14 mouse cellular contexts compared by ENCODE assay signal in genomic region chr5:115492711-115493335, GRCm38 (mm10). TPM values are rescaled to one million over a fixed set of nuclear protein-coding genes. Genes with fewer than 3 reads are reported as not detected.
DNase-seq lines count a peak whose midpoint lies in the region; ATAC-seq and TF ChIP-seq lines count a peak whose summit lies in the region.
"Had no signal": no experiment of that assay in that cellular context is flagged by ENCODE, and none has a peak within 500 bp of the region (broad histone marks: within the 10 kb centered on the region; RNA-seq: fewer than 3 reads in every experiment).

No protein-coding gene starts in this region.

- H3K4me2 ChIP-seq in lung, postnatal 0 days (replicated peaks; ENCODE audit: low read depth, low read length), result no peak overlapping the region
- H3K4me2 ChIP-seq in embryonic facial prominence, embryonic 15.5 days (replicated peaks), result no peak overlapping the region
- H3K4me2 ChIP-seq in forebrain, embryonic 15.5 days (replicated peaks), result no peak overlapping the region

- H3K27me3 ChIP-seq in lung, postnatal 0 days (replicated peaks; ENCODE audit: insufficient read depth, low read length), result no peaks in the 10 kb centered on the region
- no peaks in the 10 kb centered on the region for H3K27me3 ChIP-seq in embryonic facial prominence, embryonic 15.5 days
- 0 out of 2 replicates have a peak, but pooled peaks cover 5% of the 10 kb centered on the region for H3K27me3 ChIP-seq in forebrain, embryonic 10.5 days (ENCODE audit: poor library complexity, severe bottlenecking)
- no peaks in the 10 kb centered on the region for H3K27me3 ChIP-seq in forebrain, embryonic 15.5 days
- H3K27me3 ChIP-seq: hindbrain, embryonic 12.5 days; kidney, embryonic 15.5 days had no signal

- TF ChIP-seq CTCF in gastrocnemius, adult 2 months (IDR thresholded peaks at IDR 0.05), result no peak
- no peak for TF ChIP-seq CTCF in lung, postnatal 0 days (IDR thresholded peaks at IDR 0.05)
- TF ChIP-seq CTCF in lung, adult 2 months (IDR thresholded peaks at IDR 0.05; ENCODE audit: insufficient read depth, low read length), result no peak

- H3K9ac ChIP-seq in lung, postnatal 0 days (replicated peaks; ENCODE audit: low read depth), result no peak overlapping the region
- no peak overlapping the region for H3K9ac ChIP-seq in embryonic facial prominence, embryonic 15.5 days
- H3K9ac ChIP-seq in forebrain, embryonic 15.5 days (replicated peaks), result no peak overlapping the region

- no peak overlapping the region for H3K4me3 ChIP-seq in gastrocnemius, adult 2 months
- H3K4me3 ChIP-seq in lung, postnatal 0 days (ENCODE audit: low read depth, low read length), result no peak overlapping the region
- H3K4me3 ChIP-seq in lung, adult 2 months (replicated peaks; ENCODE audit: extremely low read depth, low read depth, low read length), result no peak overlapping the region
- H3K4me3 ChIP-seq in embryonic facial prominence, embryonic 15.5 days (replicated peaks), result no peak overlapping the region
- no peak overlapping the region for H3K4me3 ChIP-seq in forebrain, embryonic 10.5 days
- H3K4me3 ChIP-seq in forebrain, embryonic 15.5 days, result no peak overlapping the region

- TF ChIP-seq EP300 in lung, postnatal 0 days (IDR thresholded peaks at IDR 0.05), result no peak

- TF ChIP-seq POLR2A in lung, adult 2 months (IDR thresholded peaks at IDR 0.05; ENCODE audit: borderline replicate concordance, extremely low read depth, low read depth, low read length), result no peak

- H3K27ac ChIP-seq in gastrocnemius, adult 2 months, result peak overlapping the region; percentile 100; the same call in 1 of the 2 replicates
- H3K27ac ChIP-seq in lung, postnatal 0 days (ENCODE audit: low read length), result peak overlapping the region; percentile 80; the same call in 1 of the 2 replicates
- peak overlapping the region; percentile 87 for H3K27ac ChIP-seq in embryonic facial prominence, embryonic 15.5 days (replicated peaks)
- H3K27ac ChIP-seq in forebrain, embryonic 10.5 days, result no peak overlapping the region
- no peak overlapping the region for H3K27ac ChIP-seq in forebrain, embryonic 15.5 days (replicated peaks)

- no peak for ATAC-seq in lung, postnatal 0 days
- no peak for ATAC-seq in embryonic facial prominence, embryonic 15.5 days (ENCODE audit: insufficient number of reproducible peaks, low FRiP score, low TSS enrichment, low read depth)
- ATAC-seq in forebrain, embryonic 15.5 days (replicated peaks), result no peak

- peaks cover 9% of the 10 kb centered on the region; the same call in 1 of the 2 replicates for H3K4me1 ChIP-seq in lung, postnatal 0 days (ENCODE audit: insufficient read depth, low read depth, low read length)
- peaks cover 6% of the 10 kb centered on the region for H3K4me1 ChIP-seq in lung, adult 2 months (ENCODE audit: control insufficient read depth, insufficient read depth, low read length)
- H3K4me1 ChIP-seq in embryonic facial prominence, embryonic 15.5 days, result peaks cover 43% of the 10 kb centered on the region
- peaks cover 42% of the 10 kb centered on the region for H3K4me1 ChIP-seq in forebrain, embryonic 10.5 days
- H3K4me1 ChIP-seq in forebrain, embryonic 15.5 days, result peaks cover 34% of the 10 kb centered on the region

- 60% methylated on average over 6 of the region's 6 CpGs for WGBS in lung, postnatal 0 days
- WGBS in lung, adult 2 months, result 56% methylated on average over 6 of the region's 6 CpGs
- 49% methylated on average over 6 of the region's 6 CpGs for WGBS in embryonic facial prominence, embryonic 15.5 days
- WGBS in forebrain, embryonic 10.5 days, result 80% methylated on average over 6 of the region's 6 CpGs
- WGBS in forebrain, embryonic 15.5 days, result 78% methylated on average over 6 of the region's 6 CpGs

- intact Hi-C loops in gastrocnemius, adult 2 months (cut with DNase I), result no loop called here
- intact Hi-C loops in gastrocnemius, postnatal 36 days (cut with DNase I), result no loop called here

- no peaks in the 10 kb centered on the region for H3K36me3 ChIP-seq in lung, postnatal 0 days (ENCODE audit: insufficient read depth, low read length)
- H3K36me3 ChIP-seq in embryonic facial prominence, embryonic 15.5 days, result no peaks in the 10 kb centered on the region
- H3K36me3 ChIP-seq in forebrain, embryonic 10.5 days (replicated peaks), result no peaks in the 10 kb centered on the region
- no peaks in the 10 kb centered on the region for H3K36me3 ChIP-seq in forebrain, embryonic 15.5 days
- H3K36me3 ChIP-seq: hindbrain, embryonic 12.5 days; kidney, embryonic 15.5 days had no signal

- DNase-seq in gastrocnemius, adult 2 months, result no peak
- no peak for DNase-seq in gastrocnemius, postnatal 36 days
- peak; percentile 47 for DNase-seq in lung, postnatal 0 days (ENCODE audit: low spot score)
- no peak for DNase-seq in lung, adult 2 months
- no peak for DNase-seq in forebrain, embryonic 10.5 days (ENCODE audit: extremely low spot score, low spot score)
- DNase-seq in thymus, adult 18-20 months, result no peak

- H3K9me3 ChIP-seq in lung, postnatal 0 days (ENCODE audit: low read length), result no peaks in the 10 kb centered on the region
- no peaks in the 10 kb centered on the region for H3K9me3 ChIP-seq in embryonic facial prominence, embryonic 15.5 days (replicated peaks)
- H3K9me3 ChIP-seq in forebrain, embryonic 10.5 days, result no peaks in the 10 kb centered on the region
- no peaks in the 10 kb centered on the region for H3K9me3 ChIP-seq in forebrain, embryonic 15.5 days
- H3K9me3 ChIP-seq: hindbrain, embryonic 12.5 days; kidney, embryonic 15.5 days had no signal

RNA-seq across cellular contexts. Expression of gene Sirt4, which starts 8.3 kb away (rescaled TPM):
- total RNA-seq in gastrocnemius, adult 2 months (2021), result 10 to 100 TPM; 10.9 to 17.3 TPM
- total RNA-seq in gastrocnemius, postnatal 36 days (2021), result 10 to 100 TPM; 11.2 to 12.2 TPM
- 15.7 and 18.0 TPM in 2 replicates for polyA plus RNA-seq in lung, postnatal 0 days (2015; fragmentation: Nextera tagmentation; extraction: Ambion mirVana)
- 36.5 and 38.3 TPM in 2 replicates for polyA plus RNA-seq in lung, adult 2 months (2012; rRNA removed)
- 29.2 and 32.8 TPM in 2 replicates for polyA plus RNA-seq in embryonic facial prominence, embryonic 15.5 days (2015; fragmentation: Nextera tagmentation; extraction: Ambion mirVana)
- 13.1 and 13.9 TPM in 2 replicates for polyA plus RNA-seq in forebrain, embryonic 10.5 days (2016; fragmentation: Nextera tagmentation; extraction: Ambion mirVana)
- 34.0 and 34.2 TPM in 2 replicates for polyA plus RNA-seq in forebrain, embryonic 15.5 days (2015; fragmentation: Nextera tagmentation; extraction: Ambion mirVana)

RNA-seq across cellular contexts. Expression of gene Pxn, which starts 13.7 kb away (rescaled TPM):
- total RNA-seq in gastrocnemius, adult 2 months (2021), result 10 to 100 TPM; 79.2 to 95.2 TPM
- total RNA-seq in gastrocnemius, postnatal 36 days (2021), result 10 to 100 TPM; 78.1 to 80.7 TPM
- 56.4 and 59.3 TPM in 2 replicates for polyA plus RNA-seq in lung, postnatal 0 days (2015; fragmentation: Nextera tagmentation; extraction: Ambion mirVana)
- polyA plus RNA-seq in lung, adult 2 months (2012; rRNA removed), result 214 and 226 TPM in 2 replicates
- 51.5 and 52.8 TPM in 2 replicates for polyA plus RNA-seq in embryonic facial prominence, embryonic 15.5 days (2015; fragmentation: Nextera tagmentation; extraction: Ambion mirVana)
- polyA plus RNA-seq in forebrain, embryonic 10.5 days (2016; fragmentation: Nextera tagmentation; extraction: Ambion mirVana), result 34.3 and 35.8 TPM in 2 replicates
- polyA plus RNA-seq in forebrain, embryonic 15.5 days (2015; fragmentation: Nextera tagmentation; extraction: Ambion mirVana), result 19.1 and 19.7 TPM in 2 replicates

RNA-seq across cellular contexts. Expression of gene Pla2g1b, which starts 26.8 kb away (rescaled TPM):
- total RNA-seq in gastrocnemius, adult 2 months (2021), result not detected
- total RNA-seq in gastrocnemius, postnatal 36 days (2021), result not detected
- 70.5 and 71.7 TPM in 2 replicates for polyA plus RNA-seq in lung, postnatal 0 days (2015; fragmentation: Nextera tagmentation; extraction: Ambion mirVana)
- 38.0 and 46.8 TPM in 2 replicates for polyA plus RNA-seq in lung, adult 2 months (2012; rRNA removed)
- polyA plus RNA-seq in embryonic facial prominence, embryonic 15.5 days (2015; fragmentation: Nextera tagmentation; extraction: Ambion mirVana), result not detected in 2 replicates
- polyA plus RNA-seq in forebrain, embryonic 10.5 days (2016; fragmentation: Nextera tagmentation; extraction: Ambion mirVana), result not detected in 2 replicates
- polyA plus RNA-seq in forebrain, embryonic 15.5 days (2015; fragmentation: Nextera tagmentation; extraction: Ambion mirVana), result not detected in 2 replicates
- total RNA-seq: gastrocnemius, adult 18-20 months; layer of hippocampus, postnatal 14 days; megakaryocyte progenitor cell, adult 5-6 weeks had no signal
- polyA plus RNA-seq: hindbrain, embryonic 12.5 days; liver, adult 2 months had no signal

Comparison
In these comparisons a context has a peak if more than half of its experiments do, and no peak if none do; other contexts are left out.
1. H3K27ac ChIP-seq: peak in gastrocnemius, adult 2 months (single experiment), lung, postnatal 0 days (single experiment) and embryonic facial prominence, embryonic 15.5 days (single experiment); none in forebrain, embryonic 10.5 days (single experiment) and forebrain, embryonic 15.5 days (single experiment).
2. RNA of gene Pla2g1b, which starts 26.8 kb away (polyA plus RNA-seq): 70.5 to 71.7 TPM in lung, postnatal 0 days and 38.0 to 46.8 TPM in lung, adult 2 months; not detected in forebrain, embryonic 15.5 days, not detected in embryonic facial prominence, embryonic 15.5 days and not detected in forebrain, embryonic 10.5 days; every median in the first group is over 10 times any median in the second.